Mouse (Mus musculus): ENCODE data around the gene Arid4b. TPM values are rescaled to one million over a fixed set of nuclear protein-coding genes. Genes with fewer than 3 reads are reported as not detected.
"Not testable (repeated sequence)": the region's sequence is repeated elsewhere in the genome, so short reads cannot be mapped to it uniquely, and the experiment has no call there.

Gene Arid4b
- total and polyA plus RNA-seq, 3 experiments = 7.7 to 61.4 (median 51.2) TPM

DNA sequence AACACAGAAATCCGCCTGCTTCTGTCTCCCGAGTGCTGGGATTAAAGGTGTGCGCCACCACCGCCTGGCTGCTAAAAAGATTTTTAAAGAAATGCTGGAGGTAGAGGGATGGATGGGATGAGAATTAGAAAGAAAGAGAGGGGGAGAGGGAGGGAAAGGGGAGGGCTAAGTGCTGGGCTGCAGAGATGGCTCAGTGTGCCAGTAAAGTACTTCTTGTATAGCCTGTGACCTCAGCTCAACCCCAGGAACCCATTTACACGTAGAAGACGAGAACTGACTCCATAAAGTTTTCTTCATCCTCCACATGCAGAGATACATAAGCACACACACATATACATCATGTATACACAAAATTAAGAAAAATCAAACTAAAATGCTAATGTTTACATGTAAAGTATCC, 37.5 kb upstream of the Arid4b start:
- peaks cover 47% of the 10 kb centered on the region for H3K36me3 ChIP-seq (replicated peaks)
- TF ChIP-seq TAL1 (conservative IDR thresholded peaks at IDR 0.05; ENCODE audit: low read depth, low read length) (no peak), GATA2 (IDR thresholded peaks at IDR 0.05; ENCODE audit: borderline replicate concordance, low read depth, low read length) (no peak), POLR2AphosphoS5 (IDR thresholded peaks at IDR 0.05; ENCODE audit: insufficient replicate concordance, low read depth, low read length) (no peak), GATA1 (IDR thresholded peaks at IDR 0.05; ENCODE audit: borderline replicate concordance, low read length) (no peak), CTCF (IDR thresholded peaks at IDR 0.05; ENCODE audit: low read depth, low read length) (no peak)
- no peaks in the 10 kb centered on the region for H3K27me3 ChIP-seq (ENCODE audit: insufficient read depth, low read length)
- ATAC-seq (ENCODE audit: extremely low read depth, insufficient number of reproducible peaks, low FRiP score, poor library complexity, severe bottlenecking) (no peak), DNase-seq (ENCODE audit: low spot score) (no peak)
- no peaks in the 10 kb centered on the region for H3K9me3 ChIP-seq (replicated peaks)
- peaks cover 22% of the 10 kb centered on the region for H3K4me1 ChIP-seq (ENCODE audit: insufficient read depth, low read depth, low read length)
- H3K4me3 ChIP-seq (ENCODE audit: low read depth, low read length) = no peak overlapping the region

DNA sequence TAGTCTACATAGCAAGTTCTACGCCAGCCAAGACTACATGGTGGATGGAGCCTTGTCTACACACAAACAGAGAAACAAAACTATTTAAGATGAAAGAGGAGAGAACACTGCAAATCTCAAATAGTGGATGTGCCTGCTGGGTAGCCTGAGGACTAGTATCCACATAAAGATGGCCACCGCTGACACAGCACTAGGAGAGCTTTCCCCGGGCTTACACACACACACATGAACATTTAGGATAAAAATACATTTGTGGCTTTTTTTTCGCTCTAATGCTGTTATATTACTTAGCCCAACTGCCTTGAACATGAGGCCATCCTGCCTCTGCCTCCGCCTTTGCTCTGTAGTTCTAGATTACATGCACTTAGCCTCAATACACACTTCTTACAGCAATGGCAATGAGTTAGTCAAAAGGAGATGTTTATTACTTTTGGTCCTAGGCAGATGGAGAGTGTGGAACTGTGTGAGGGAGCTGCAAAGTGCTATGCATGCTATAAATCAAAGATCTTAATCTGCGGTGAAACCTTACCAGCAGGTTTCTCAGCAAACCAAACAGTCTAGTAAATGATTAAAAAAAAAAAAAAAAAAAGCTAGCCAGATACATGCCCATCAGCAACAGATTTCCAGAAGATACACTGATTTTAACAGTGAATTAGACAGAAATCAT, 36.7 kb upstream of the Arid4b start:
- no peaks in the 10 kb centered on the region for H3K9me3 ChIP-seq (replicated peaks)
- H3K4me3 ChIP-seq (ENCODE audit: low read depth, low read length) = no peak overlapping the region
- ATAC-seq (ENCODE audit: extremely low read depth, insufficient number of reproducible peaks, low FRiP score, poor library complexity, severe bottlenecking) (no peak), DNase-seq (ENCODE audit: low spot score) (no peak)
- peaks cover 28% of the 10 kb centered on the region for H3K4me1 ChIP-seq (ENCODE audit: insufficient read depth, low read depth, low read length)
- TF ChIP-seq TAL1 (conservative IDR thresholded peaks at IDR 0.05; ENCODE audit: low read depth, low read length) (no peak), POLR2AphosphoS5 (IDR thresholded peaks at IDR 0.05; ENCODE audit: insufficient replicate concordance, low read depth, low read length) (no peak), GATA1 (IDR thresholded peaks at IDR 0.05; ENCODE audit: borderline replicate concordance, low read length) (no peak), CTCF (IDR thresholded peaks at IDR 0.05; ENCODE audit: low read depth, low read length) (no peak), GATA2 (IDR thresholded peaks at IDR 0.05; ENCODE audit: borderline replicate concordance, low read depth, low read length) (no peak)
- H3K27me3 ChIP-seq (ENCODE audit: insufficient read depth, low read length) = no peaks in the 10 kb centered on the region
- peaks cover 52% of the 10 kb centered on the region for H3K36me3 ChIP-seq (replicated peaks)

DNA sequence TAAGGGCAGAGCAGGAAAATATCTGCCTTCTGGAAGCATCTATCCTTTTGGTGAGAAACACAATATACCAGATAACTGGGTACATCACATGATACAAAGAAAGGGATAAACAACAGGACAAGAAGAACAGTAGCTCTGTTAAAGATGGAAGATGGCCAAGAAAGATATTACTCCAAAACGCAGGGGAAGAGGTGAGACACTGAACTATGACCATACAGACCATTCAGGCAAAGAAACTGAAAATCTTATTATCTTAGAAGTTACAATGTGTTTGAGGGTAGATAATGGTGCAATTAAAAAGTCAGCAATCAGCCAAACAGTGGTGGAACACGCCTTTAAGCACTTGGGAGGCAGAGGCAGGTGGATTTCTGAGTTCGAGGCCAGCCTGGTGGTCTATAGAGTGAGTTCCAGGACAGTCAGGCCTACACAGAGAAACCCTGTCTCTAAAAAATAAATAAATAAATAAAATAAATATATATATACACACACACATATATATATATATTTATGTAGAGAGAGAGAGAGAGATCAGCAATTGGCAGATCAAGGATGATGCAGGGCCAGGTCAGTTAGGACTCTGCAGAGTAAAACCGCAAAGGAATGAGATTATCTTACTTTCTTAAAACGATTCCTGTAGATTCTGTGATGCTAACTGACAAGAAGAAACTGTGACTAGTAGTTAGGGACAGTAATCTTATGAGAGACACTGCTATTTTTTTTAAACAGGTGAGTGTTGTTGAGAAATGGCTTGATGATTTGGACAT, 29.5 kb upstream of the Arid4b start:
- H3K9me3 ChIP-seq (replicated peaks) = no peaks in the 10 kb centered on the region
- H3K4me1 ChIP-seq (ENCODE audit: insufficient read depth, low read depth, low read length) = peaks cover 57% of the 10 kb centered on the region
- DNase-seq (ENCODE audit: low spot score) = no peak
- peaks cover 35% of the 10 kb centered on the region for H3K36me3 ChIP-seq (replicated peaks)
- peak; percentile 81 for ATAC-seq (ENCODE audit: extremely low read depth, insufficient number of reproducible peaks, low FRiP score, poor library complexity, severe bottlenecking)
- no peak overlapping the region for H3K4me3 ChIP-seq (ENCODE audit: low read depth, low read length)
- H3K27me3 ChIP-seq (ENCODE audit: insufficient read depth, low read length) = no peaks in the 10 kb centered on the region
- peak; percentile 33; the same call in 1 of the 2 replicates for TF ChIP-seq TAL1 (conservative IDR thresholded peaks at IDR 0.05; ENCODE audit: low read depth, low read length)
- no peak for TF ChIP-seq CTCF (IDR thresholded peaks at IDR 0.05; ENCODE audit: low read depth, low read length)
- TF ChIP-seq GATA2 (IDR thresholded peaks at IDR 0.05; ENCODE audit: borderline replicate concordance, low read depth, low read length) = no peak

DNA sequence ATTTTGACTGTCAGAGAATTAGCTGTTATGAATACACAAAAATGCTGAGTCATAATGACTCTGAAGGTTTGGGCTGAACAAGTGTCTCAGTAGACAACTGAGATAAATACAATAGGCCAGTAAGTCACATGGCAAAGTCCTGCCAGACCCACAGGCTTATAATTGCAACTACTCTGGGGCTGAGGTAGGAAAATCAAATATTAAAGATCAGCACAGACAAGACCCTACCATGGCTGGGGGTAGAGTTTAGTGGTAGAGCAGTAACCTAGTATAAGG, 29.0 kb upstream of the Arid4b start:
- Histone ChIP-seq H3K4me1 (ENCODE audit: insufficient read depth, low read depth, low read length) (peaks cover 61% of the 10 kb centered on the region), H3K9me3 (replicated peaks) (no peaks in the 10 kb centered on the region)
- DNase-seq (ENCODE audit: low spot score) = peak; percentile 46

DNA sequence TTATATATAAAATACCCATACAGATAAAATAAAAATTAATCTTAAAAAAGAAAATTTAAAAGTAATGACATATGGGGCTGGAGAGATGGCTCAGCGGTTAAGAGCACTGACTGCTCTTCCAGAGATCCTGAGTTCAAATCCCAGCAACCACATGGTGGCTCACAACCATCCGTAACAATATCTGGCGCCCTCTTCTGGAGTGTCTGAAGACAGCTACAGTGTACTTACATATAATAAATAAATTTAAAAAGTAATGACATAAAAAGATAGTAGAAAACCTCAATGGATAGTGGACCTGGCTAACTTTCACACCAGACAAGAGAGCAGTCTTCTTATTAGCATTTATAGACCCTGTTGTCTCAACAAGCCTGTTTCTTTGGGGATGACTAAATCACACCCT, 27.7 kb upstream of the Arid4b start:
- H3K4me1 ChIP-seq (ENCODE audit: insufficient read depth, low read depth, low read length) = peaks cover 56% of the 10 kb centered on the region

More for the DNA sequence above, 29.0 kb upstream of the Arid4b start:
- peak; percentile 81 for ATAC-seq (ENCODE audit: extremely low read depth, insufficient number of reproducible peaks, low FRiP score, poor library complexity, severe bottlenecking)
- Histone ChIP-seq H3K36me3 (replicated peaks) (peaks cover 32% of the 10 kb centered on the region), H3K4me3 (ENCODE audit: low read depth, low read length) (no peak overlapping the region; the same call in 1 of the 2 replicates), H3K27me3 (ENCODE audit: insufficient read depth, low read length) (no peaks in the 10 kb centered on the region)
- TF ChIP-seq TAL1 (conservative IDR thresholded peaks at IDR 0.05; ENCODE audit: low read depth, low read length) = no peak
- no peak for TF ChIP-seq GATA1 (IDR thresholded peaks at IDR 0.05; ENCODE audit: borderline replicate concordance, low read length)
- no peak for TF ChIP-seq CTCF (IDR thresholded peaks at IDR 0.05; ENCODE audit: low read depth, low read length)
- no peak for TF ChIP-seq GATA2 (IDR thresholded peaks at IDR 0.05; ENCODE audit: borderline replicate concordance, low read depth, low read length)
- no peak for TF ChIP-seq POLR2AphosphoS5 (IDR thresholded peaks at IDR 0.05; ENCODE audit: insufficient replicate concordance, low read depth, low read length)

DNA sequence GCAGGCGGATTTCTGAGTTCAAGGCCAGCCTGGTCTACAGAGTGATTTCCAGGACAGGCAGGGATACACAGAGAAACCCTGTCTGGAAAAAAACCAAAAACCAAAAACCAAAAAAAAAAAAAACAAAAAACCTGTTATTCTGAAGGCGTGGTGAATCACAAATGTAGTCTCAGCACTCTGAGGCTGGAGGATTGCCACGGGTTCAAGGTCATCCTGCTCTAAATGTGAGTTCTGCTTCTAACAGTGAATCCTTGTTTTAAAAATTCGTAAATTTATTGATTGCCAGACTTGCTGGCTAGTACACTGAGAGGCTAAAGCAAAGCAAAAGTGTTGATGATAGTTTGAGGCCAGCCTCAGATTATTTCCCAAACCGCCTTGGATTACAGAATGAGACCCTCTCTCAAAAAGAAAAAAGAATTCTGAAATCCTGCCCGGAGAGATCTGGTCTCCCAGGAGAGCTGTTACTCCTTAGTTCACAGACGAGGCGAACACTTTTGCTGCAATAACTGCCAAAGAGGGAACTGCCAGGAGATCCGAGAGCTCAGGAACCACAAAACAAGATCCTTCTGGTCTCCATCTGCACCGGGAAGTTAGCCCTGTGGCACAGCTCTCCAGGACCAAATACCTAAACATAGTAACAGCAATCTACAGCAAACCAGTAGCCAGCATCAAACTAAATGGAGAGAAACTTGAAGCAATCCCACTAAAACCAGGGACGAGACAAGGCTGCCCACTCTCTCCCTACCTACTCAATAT, 27.0 kb upstream of the Arid4b start:
- ATAC-seq (ENCODE audit: extremely low read depth, insufficient number of reproducible peaks, low FRiP score, poor library complexity, severe bottlenecking) = no peak
- H3K4me1 ChIP-seq (ENCODE audit: insufficient read depth, low read depth, low read length) = peaks cover 58% of the 10 kb centered on the region

More for the DNA sequence above, 27.7 kb upstream of the Arid4b start:
- not testable (repeated sequence) for H3K4me3 ChIP-seq (ENCODE audit: low read depth, low read length); DNase-seq (ENCODE audit: low spot score); ATAC-seq (ENCODE audit: extremely low read depth, insufficient number of reproducible peaks, low FRiP score, poor library complexity, severe bottlenecking); H3K9me3 ChIP-seq (replicated peaks); H3K27me3 ChIP-seq (ENCODE audit: insufficient read depth, low read length)
- H3K36me3 ChIP-seq (replicated peaks) = peaks cover 19% of the 10 kb centered on the region

More for the DNA sequence above, 27.0 kb upstream of the Arid4b start:
- no peak for DNase-seq (ENCODE audit: low spot score)
- H3K27me3 ChIP-seq (ENCODE audit: insufficient read depth, low read length) = no peaks in the 10 kb centered on the region
- no peak overlapping the region for H3K4me3 ChIP-seq (ENCODE audit: low read depth, low read length)
- H3K9me3 ChIP-seq (replicated peaks) = no peaks in the 10 kb centered on the region
- TF ChIP-seq GATA2 (IDR thresholded peaks at IDR 0.05; ENCODE audit: borderline replicate concordance, low read depth, low read length) (no peak), CTCF (IDR thresholded peaks at IDR 0.05; ENCODE audit: low read depth, low read length) (no peak), GATA1 (IDR thresholded peaks at IDR 0.05; ENCODE audit: borderline replicate concordance, low read length) (no peak), TAL1 (conservative IDR thresholded peaks at IDR 0.05; ENCODE audit: low read depth, low read length) (no peak), POLR2AphosphoS5 (IDR thresholded peaks at IDR 0.05; ENCODE audit: insufficient replicate concordance, low read depth, low read length) (no peak)
- H3K36me3 ChIP-seq (replicated peaks) = peaks cover 15% of the 10 kb centered on the region
